Mouse (Mus musculus) embryonic facial prominence, embryonic 10.5 days (tissue): ENCODE results near the gene Bpifa6. TPM values are rescaled to one million over a fixed set of nuclear protein-coding genes. Genes with fewer than 3 reads are reported as not detected.
"Not testable (repeated sequence)": the region's sequence is repeated elsewhere in the genome, so short reads cannot be mapped to it uniquely, and the experiment has no call there.

Source experiments
- DNase-seq: peaks from one replicate; pipeline ENCODE4 v3.0.0-alpha.2; 2017; ENCODE audit warnings: low spot score
- H3K27ac ChIP-seq: fragments of 300-500 bp; sonication (generic); replicated peaks from 2 replicates; pipeline ENCODE4 v1.5.1; 2016; ENCODE audit warnings: mild to moderate bottlenecking
- H3K27me3 ChIP-seq: fragments of 300-500 bp; sonication (generic); replicated peaks from 2 replicates; pipeline ENCODE4 v1.6.1; 2016; ENCODE audit warnings: low read depth, mild to moderate bottlenecking; ENCODE audit not compliant: poor library complexity, severe bottlenecking
- H3K36me3 ChIP-seq: fragments of 300-500 bp; sonication (generic); replicated peaks from 2 replicates; pipeline ENCODE4 v1.6.1; 2016; ENCODE audit warnings: mild to moderate bottlenecking, moderate library complexity
- H3K4me1 ChIP-seq: fragments of 300-500 bp; sonication (generic); 2 replicates; pipeline ENCODE4 v1.6.1; 2016
- H3K4me3 ChIP-seq: fragments of 300-500 bp; sonication (generic); 2 replicates; pipeline ENCODE4 v1.5.1; 2016; ENCODE audit warnings: mild to moderate bottlenecking, moderate library complexity
- H3K9me3 ChIP-seq: fragments of 300-500 bp; sonication (generic); 2 replicates; pipeline ENCODE4 v1.6.1; 2016; ENCODE audit warnings: mild to moderate bottlenecking
- WGBS: fragments of 180-500 bp; shearing (Covaris S2); methylation state at CpG from one replicate; pipeline ENCODE4 v1.1.7; 2016; 5-methylcytosine and 5-hydroxymethylcytosine counted together
- polyA plus RNA-seq: library from polyadenylated mRNA; unstranded; fragments of >200 nt; fragmentation: Nextera tagmentation; extraction: Ambion mirVana; gene quantifications from 2 replicates; pipeline ENCODE4 v1.2.1, GENCODE M21; 2016

Bpifa6 gene
- polyA plus RNA-seq, 1 experiment from 2014 or later: not detected

DNA sequence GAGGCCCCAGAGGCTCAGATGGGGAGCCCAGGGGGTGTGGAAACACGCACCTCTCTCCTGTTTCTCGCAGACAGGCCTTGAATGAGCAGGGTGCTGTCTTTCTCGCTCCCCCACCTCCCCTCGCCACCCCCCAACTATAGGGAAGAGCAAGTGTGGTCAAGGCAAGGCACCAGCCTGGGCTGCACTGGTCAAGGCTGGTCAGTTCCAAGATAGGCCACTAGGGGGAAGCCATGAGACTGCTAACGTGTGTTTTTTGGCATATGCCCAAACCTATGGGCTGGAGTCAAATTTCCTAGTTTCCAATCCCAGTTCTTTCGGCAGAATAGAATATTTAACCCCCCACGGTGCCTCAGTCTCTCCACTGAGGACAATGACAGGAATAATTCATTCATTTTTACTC, 21.0 kb downstream of the Bpifa6 start:
- peak; percentile 79 for DNase-seq
- H3K36me3 ChIP-seq: no peaks in the 10 kb centered on the region
- no peaks in the 10 kb centered on the region for H3K27me3 ChIP-seq
- H3K27ac ChIP-seq: no peak overlapping the region
- no peak overlapping the region for H3K4me3 ChIP-seq
- 5% methylated on average over 7 of the region's 7 CpGs for WGBS
- H3K4me1 ChIP-seq: no peaks in the 10 kb centered on the region
- H3K9me3 ChIP-seq: no peaks in the 10 kb centered on the region

DNA sequence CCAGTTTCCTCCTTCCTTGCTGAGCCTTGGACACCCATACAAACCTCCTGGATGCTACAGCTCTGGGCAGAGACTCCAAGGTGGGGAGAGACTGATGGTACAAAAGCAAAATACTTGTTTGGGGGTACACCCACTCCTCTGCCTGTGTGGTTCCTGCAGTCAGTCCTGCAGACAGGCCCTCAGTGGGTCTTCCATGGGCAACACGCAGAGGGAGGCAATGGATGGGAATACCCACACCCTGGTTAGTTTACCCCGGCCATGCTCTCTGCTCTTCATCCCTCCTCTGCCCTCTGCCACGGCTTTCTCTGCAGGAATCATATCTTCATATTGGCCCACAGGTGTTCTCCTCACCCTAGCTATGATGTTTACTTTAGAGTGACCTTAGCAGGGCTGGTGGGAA, 25.8 kb downstream of the Bpifa6 start:
- Histone ChIP-seq H3K36me3 (no peaks in the 10 kb centered on the region), H3K4me1 (no peaks in the 10 kb centered on the region), H3K9me3 (no peaks in the 10 kb centered on the region), H3K27me3 (no peaks in the 10 kb centered on the region), H3K4me3 (no peak overlapping the region), H3K27ac (no peak overlapping the region)
- no peak for DNase-seq
- 85% methylated on average over 3 of the region's 3 CpGs for WGBS

DNA sequence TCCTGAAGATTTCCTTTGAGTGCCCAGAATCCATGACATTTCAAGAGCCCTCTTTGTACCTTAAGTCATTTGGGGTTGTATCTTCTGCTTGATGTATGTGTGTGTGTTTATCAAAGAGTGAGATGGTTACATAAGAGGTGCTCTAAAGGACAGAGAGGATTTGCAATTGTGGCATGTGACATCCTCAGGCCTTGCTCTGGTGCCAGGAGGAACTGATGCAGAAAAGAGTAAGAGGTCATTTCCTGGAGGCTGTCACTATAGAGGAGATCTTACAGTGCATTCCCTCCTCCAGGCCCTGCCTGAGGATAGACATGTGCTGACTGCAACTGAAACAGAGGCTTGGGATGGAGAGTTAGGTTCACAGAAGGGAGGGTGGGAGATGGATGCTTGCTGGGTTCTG, 26.3 kb downstream of the Bpifa6 start:
- H3K27me3 ChIP-seq: no peaks in the 10 kb centered on the region
- no peaks in the 10 kb centered on the region for H3K4me1 ChIP-seq
- no peak overlapping the region for H3K27ac ChIP-seq
- no peak overlapping the region for H3K4me3 ChIP-seq
- H3K36me3 ChIP-seq: no peaks in the 10 kb centered on the region
- no peaks in the 10 kb centered on the region for H3K9me3 ChIP-seq
- DNase-seq: no peak

DNA sequence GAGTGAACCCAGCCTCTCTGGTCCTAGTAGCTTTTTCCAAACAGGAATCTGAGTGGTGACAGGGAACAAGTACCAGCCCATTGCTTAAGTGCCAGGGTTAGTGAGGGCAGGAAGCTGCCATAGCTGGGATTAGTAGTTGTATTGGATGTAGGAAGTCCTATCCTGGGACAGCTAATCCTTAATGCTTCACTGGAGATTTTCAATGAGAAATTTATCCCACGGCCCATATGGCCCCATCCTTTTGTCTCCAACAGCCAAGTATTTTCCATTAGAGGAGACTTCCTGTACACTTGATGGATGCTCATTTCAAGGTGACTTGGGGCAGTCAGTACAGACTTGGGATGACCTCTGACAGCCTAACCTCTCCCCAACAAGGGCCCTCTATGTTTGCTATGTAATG, 29.7 kb downstream of the Bpifa6 start:
- Histone ChIP-seq H3K4me3 (no peak overlapping the region), H3K36me3 (no peaks in the 10 kb centered on the region), H3K4me1 (no peaks in the 10 kb centered on the region), H3K27me3 (no peaks in the 10 kb centered on the region), H3K27ac (no peak overlapping the region), H3K9me3 (no peaks in the 10 kb centered on the region)
- no peak for DNase-seq
- 73% methylated on average over 1 of the region's 1 CpGs for WGBS

DNA sequence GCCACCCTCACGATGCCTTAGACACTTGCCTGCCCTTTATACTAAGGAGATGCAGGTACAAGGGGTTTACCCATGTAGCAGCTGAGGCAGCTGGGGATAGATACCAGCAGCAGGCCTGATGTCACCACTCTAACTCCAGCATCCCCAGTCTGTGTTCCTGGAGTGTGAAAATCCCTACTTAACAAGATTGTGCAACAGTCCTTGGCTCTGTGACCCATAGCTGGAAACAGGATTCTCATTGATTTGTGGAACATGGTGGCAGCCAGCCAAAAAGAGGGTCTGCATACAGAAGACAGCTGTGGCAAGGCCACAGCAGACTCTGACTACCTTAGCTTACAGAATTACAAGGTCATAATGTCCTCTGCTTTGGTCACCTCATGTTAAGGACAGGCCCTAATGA, 30.3 kb downstream of the Bpifa6 start:
- WGBS: 91% methylated on average over 1 of the region's 1 CpGs
- H3K27ac ChIP-seq: no peak overlapping the region
- H3K9me3 ChIP-seq: no peaks in the 10 kb centered on the region
- H3K4me1 ChIP-seq: no peaks in the 10 kb centered on the region
- no peaks in the 10 kb centered on the region for H3K36me3 ChIP-seq
- DNase-seq: no peak
- H3K27me3 ChIP-seq: no peaks in the 10 kb centered on the region
- no peak overlapping the region for H3K4me3 ChIP-seq

DNA sequence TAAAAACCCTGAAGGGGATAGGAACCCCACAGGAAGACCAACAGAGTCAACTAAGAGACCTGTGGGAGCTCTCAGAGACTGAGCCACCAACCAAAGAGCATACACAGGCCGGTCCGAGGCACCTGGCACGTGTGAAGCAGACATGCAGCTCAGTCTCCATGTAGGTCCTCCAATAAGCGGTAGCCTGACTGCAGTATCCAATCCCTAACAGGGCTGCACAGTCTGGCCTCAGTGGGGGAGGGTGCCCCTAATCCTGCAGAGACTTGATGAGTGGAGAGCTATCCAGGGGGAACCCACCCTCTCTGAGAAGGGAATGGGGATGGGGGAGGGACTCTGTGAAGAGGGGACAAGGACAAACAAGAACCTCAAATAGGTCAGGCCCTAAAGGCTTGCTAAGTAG, 31.0 kb downstream of the Bpifa6 start:
- no peaks in the 10 kb centered on the region for H3K27me3 ChIP-seq
- H3K9me3 ChIP-seq: no peaks in the 10 kb centered on the region
- 88% methylated on average over 4 of the region's 4 CpGs for WGBS
- H3K27ac ChIP-seq: no peak overlapping the region
- DNase-seq: no peak
- H3K4me1 ChIP-seq: no peaks in the 10 kb centered on the region
- H3K4me3 ChIP-seq: no peak overlapping the region
- no peaks in the 10 kb centered on the region for H3K36me3 ChIP-seq

DNA sequence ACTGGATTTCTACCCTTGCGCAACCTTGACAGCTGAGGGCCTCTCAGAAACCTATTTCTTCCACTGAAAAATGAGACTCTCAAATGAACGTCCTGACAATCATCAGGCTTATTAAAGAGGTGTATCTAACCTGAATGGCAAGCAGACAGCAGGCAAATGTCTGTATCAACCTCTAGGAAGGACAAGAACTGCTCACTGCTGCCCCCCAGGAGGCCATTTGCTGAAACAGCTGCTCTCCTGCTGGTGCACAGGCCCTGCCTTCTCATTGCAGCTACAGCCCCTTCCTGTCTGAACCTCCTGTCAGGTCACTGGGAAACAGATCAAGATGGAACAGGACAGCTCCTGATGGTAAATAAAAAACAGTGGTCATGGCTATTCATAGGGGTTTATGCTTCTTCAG, 31.6 kb downstream of the Bpifa6 start:
- Histone ChIP-seq H3K27ac (no peak overlapping the region), H3K4me1 (no peaks in the 10 kb centered on the region), H3K27me3 (no peaks in the 10 kb centered on the region), H3K9me3 (no peaks in the 10 kb centered on the region), H3K36me3 (no peaks in the 10 kb centered on the region), H3K4me3 (no peak overlapping the region)
- DNase-seq: no peak
- 79% methylated on average over 2 of the region's 2 CpGs for WGBS

DNA sequence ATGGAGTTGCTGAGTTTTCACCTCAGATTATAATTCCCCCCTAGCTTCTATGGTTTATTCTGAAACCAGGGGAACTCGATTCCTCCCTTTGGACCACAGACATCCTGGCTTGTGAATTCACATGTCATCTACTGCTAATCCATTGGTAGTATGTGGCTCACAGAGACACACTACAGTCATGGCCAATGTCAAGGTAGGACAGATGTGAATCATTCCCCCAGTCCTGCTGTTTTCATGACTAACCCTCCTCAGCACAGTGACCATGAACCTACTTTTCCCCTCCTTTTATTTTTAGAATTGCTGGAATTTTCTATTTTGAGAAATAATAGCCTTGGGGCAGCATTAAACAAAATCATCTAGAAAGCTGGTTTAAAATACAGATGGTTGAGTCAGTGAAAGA, 32.6 kb downstream of the Bpifa6 start:
- H3K36me3 ChIP-seq: no peaks in the 10 kb centered on the region
- H3K4me1 ChIP-seq: no peaks in the 10 kb centered on the region
- no peak for DNase-seq
- WGBS: 84% methylated on average over 1 of the region's 1 CpGs
- no peak overlapping the region for H3K4me3 ChIP-seq
- no peak overlapping the region for H3K27ac ChIP-seq
- H3K9me3 ChIP-seq: no peaks in the 10 kb centered on the region
- H3K27me3 ChIP-seq: no peaks in the 10 kb centered on the region

DNA sequence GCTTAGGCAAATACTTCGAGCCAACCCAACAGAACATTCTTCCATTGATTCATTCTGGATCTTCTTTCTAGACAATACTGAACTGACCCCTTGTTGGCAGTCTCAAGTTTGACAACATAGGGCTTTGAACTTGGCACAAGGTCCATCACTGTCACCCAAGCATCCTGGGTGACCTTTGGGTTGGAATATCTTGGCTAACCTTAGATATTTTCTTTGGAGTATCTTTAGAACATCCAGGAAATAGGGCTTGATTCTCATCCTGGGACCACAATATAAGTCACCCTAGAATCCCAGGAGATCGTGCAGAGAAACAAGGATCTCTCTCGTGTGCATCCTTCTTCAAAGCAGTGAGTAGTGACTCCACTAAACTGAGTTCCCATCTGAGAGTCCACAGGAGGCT, 33.2 kb downstream of the Bpifa6 start, which contains the start of gene Bpifa2:
Bpifa2 (plus strand) TSS at position 301 of the 400 bp plus-strand sequence.
- no peak for DNase-seq
- Histone ChIP-seq H3K27ac (no peak within 1 kb of the TSS), H3K9me3 (no peaks in the 10 kb centered on the region), H3K27me3 (no peaks in the 10 kb centered on the region), H3K36me3 (no peaks in the 10 kb centered on the region), H3K4me3 (no peak within 1 kb of the TSS), H3K4me1 (no peaks in the 10 kb centered on the region)
- WGBS: 82% methylated on average over 3 of the region's 3 CpGs

DNA sequence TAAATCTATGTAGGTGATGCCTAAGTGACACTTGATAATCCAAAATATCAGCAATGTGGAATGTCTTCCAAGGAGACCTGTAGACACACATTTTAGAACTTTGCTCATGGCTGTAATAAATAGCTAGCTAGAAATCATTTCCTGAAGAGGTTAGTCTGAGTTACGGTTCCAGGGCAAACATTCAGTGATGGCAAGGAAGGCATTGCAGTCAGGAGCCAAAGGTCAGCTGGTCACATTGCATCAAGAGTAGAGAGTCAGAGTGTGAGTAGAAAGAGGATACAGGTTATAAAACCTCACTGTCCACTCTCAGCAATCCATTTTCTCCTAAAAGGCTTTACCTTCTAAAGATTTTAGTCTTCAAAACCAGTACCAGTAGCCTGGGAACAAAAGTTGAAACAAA, 43.2 kb downstream of the Bpifa6 start:
- H3K4me3 ChIP-seq: no peak overlapping the region
- WGBS: 88% methylated on average over 1 of the region's 1 CpGs
- no peaks in the 10 kb centered on the region for H3K27me3 ChIP-seq
- no peak overlapping the region for H3K27ac ChIP-seq
- H3K36me3 ChIP-seq: no peaks in the 10 kb centered on the region
- H3K4me1 ChIP-seq: no peaks in the 10 kb centered on the region
- no peak for DNase-seq
- H3K9me3 ChIP-seq: no peaks in the 10 kb centered on the region

DNA sequence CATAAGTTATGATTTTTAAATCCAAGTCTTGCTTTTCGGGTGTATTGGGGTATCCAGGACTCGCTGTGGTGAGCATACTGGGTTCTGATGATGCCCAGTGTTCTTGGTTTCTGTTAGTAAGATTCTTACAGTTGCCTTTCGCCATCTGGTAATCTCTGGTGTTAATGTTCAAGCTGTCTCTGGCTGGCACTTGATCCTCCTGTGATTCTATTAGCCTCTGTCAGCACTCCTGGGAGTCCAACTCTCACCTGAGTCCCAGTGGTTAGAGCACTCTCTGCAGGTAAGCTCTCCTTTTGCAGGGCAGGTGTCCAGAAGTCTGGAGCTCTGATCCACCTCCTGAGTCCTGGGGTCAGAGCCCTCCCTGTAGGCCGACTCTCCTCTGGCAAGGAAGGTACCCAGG, 49.9 kb downstream of the Bpifa6 start:
- not testable (repeated sequence) for H3K27ac ChIP-seq, H3K4me1 ChIP-seq, DNase-seq, H3K9me3 ChIP-seq, H3K36me3 ChIP-seq, H3K27me3 ChIP-seq, H3K4me3 ChIP-seq
- 87% methylated on average over 4 of the region's 4 CpGs for WGBS

DNA sequence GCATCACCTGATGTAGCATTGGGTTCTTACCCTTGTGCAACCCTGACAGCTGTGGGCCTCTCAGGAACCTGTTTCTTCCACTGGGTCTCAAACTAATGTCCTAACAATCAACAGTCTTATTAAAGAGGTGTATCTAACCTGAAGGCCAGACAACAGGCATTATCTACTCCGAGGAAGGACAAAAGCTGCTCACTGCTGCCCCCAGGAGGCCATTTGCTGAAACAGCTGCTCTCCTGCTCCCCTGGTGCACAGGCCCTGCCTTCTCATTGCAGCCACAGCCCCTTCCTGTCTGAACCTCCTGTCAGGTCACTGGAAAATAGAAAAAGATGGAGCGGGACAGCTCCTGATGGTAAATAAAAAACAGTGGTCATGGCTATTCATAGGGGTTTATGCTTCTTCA, 64.2 kb downstream of the Bpifa6 start:
- no peaks in the 10 kb centered on the region for H3K9me3 ChIP-seq
- no peak overlapping the region for H3K27ac ChIP-seq
- no peaks in the 10 kb centered on the region for H3K27me3 ChIP-seq
- WGBS: 68% methylated on average over 2 of the region's 2 CpGs
- H3K36me3 ChIP-seq: no peaks in the 10 kb centered on the region
- no peak overlapping the region for H3K4me3 ChIP-seq
- no peaks in the 10 kb centered on the region for H3K4me1 ChIP-seq
- peak; percentile 43 for DNase-seq

DNA sequence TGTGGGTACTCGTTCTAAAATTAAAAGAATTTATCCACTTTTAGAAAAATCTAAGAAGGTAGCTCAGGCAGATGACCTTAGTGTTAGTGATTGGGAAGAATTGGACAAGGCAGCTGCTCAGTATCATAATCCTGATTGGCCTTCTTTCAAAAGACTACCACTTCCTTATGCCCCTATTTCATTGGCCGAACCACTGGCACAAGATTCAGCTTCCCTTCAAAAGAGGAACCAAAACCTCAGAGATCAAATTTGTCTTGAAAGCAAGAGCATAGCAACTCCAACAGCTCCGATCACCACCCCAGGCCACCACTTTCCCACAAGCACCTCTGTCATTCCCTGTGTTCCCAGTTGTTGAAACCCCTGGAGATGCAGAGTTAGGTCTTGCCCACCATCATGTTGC, 70.0 kb downstream of the Bpifa6 start:
- Histone ChIP-seq H3K9me3 (no peaks in the 10 kb centered on the region), H3K27ac (no peak overlapping the region), H3K36me3 (no peaks in the 10 kb centered on the region), H3K4me3 (no peak overlapping the region), H3K4me1 (no peaks in the 10 kb centered on the region), H3K27me3 (no peaks in the 10 kb centered on the region)
- no peak for DNase-seq
- whole genome bisulfite sequencing: 88% methylated on average over 3 of the region's 3 CpGs
